Mouse (Mus musculus) spleen, postnatal 0 days (tissue): ENCODE results near the gene Nhlrc3. TPM values are rescaled to one million over a fixed set of nuclear protein-coding genes. Genes with fewer than 3 reads are reported as not detected.

ENCODE experiments used
- polyA plus RNA-seq: library from polyadenylated mRNA; unstranded; fragments of >200 nt; fragmentation: Nextera tagmentation; extraction: Ambion mirVana; gene quantifications from 2 replicates; pipeline ENCODE4 v1.2.1, GENCODE M21; 2015

Gene Nhlrc3
- polyA plus RNA-seq, result 5.4 and 6.1 TPM in 2 replicates

DNA sequence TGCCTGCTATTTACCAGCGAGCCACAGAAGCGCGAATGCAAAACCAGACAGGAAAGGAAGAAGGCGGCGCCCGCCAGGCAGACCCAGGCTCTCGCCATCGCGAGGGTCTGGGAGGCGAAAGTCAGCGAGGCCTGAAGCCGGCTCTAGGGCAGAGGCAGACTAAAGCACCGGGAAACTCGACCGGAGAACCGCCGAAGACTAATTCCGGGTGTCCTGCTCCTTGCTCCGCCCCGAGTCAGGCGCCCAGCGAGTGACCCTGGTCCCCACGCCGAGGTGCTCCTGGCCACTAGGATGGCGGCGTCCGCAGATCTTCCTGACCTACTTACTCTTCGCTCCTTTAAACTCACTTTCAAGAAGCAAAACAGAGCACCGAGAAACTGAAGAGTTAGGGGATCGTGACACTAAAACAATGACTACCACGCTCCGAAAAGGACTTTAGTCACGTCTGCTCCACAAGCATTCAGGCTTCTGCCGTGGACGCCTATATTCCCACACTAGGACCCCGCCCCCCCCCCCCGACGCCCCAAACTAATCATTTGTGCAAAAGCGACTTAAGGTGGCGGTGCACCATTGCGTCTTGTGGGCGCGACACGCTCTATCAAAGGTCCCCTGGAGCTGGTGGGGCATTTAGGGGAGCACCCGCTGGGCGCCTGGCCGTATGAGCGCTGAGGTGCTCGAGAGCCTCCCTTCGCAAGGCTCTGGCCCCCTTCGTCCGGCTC, at the start of gene Nhlrc3, which contains the start of gene Proser1:
Nhlrc3 (minus strand) TSS at position 287 of the 719 bp plus-strand sequence.
Proser1 (plus strand) TSS at position 621 of the 719 bp plus-strand sequence.

DNA sequence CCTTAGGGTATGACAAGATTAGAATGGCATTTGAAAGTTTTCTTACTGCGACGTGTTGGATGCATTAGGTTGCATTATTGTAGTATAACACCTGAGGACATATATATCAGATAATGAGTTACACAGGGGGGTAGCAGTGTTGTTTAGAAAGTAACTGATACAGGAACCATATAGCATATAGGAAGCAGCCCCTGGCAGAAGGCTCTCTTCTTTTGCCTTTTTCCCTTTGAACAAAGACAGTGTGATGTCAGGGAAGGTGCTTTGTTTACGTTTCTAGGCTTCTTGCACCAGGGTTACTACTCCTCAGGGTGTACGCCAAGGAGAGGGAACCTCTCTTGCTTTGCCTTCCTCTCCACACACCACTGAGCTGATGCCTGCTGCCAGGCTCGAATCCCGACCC, 25.2 kb upstream of the Nhlrc3 start, which contains the start of gene Stoml3:
Stoml3 (plus strand) TSS at position 301 of the 400 bp plus-strand sequence.

Other genes starting within 250 kb of the Nhlrc3 start
- 10.7 and 12.2 TPM in 2 replicates for gene Proser1, start 334 bp upstream of the Nhlrc3 start, polyA plus RNA-seq
- 0.11 TPM in 1 of 2 replicates, not detected in the other for gene Stoml3, start 25.3 kb upstream of the Nhlrc3 start, polyA plus RNA-seq
- 1.5 and 2.1 TPM in 2 replicates for gene Frem2, start 194.0 kb upstream of the Nhlrc3 start, polyA plus RNA-seq